Mouse (Mus musculus): Measurements from ENCODE around the gene Scnm1. TPM values are rescaled to one million over a fixed set of nuclear protein-coding genes. Genes with fewer than 3 reads are reported as not detected.

The Scnm1 gene
- polyA plus RNA-seq, 1 experiment, result 50.8 TPM

DNA sequence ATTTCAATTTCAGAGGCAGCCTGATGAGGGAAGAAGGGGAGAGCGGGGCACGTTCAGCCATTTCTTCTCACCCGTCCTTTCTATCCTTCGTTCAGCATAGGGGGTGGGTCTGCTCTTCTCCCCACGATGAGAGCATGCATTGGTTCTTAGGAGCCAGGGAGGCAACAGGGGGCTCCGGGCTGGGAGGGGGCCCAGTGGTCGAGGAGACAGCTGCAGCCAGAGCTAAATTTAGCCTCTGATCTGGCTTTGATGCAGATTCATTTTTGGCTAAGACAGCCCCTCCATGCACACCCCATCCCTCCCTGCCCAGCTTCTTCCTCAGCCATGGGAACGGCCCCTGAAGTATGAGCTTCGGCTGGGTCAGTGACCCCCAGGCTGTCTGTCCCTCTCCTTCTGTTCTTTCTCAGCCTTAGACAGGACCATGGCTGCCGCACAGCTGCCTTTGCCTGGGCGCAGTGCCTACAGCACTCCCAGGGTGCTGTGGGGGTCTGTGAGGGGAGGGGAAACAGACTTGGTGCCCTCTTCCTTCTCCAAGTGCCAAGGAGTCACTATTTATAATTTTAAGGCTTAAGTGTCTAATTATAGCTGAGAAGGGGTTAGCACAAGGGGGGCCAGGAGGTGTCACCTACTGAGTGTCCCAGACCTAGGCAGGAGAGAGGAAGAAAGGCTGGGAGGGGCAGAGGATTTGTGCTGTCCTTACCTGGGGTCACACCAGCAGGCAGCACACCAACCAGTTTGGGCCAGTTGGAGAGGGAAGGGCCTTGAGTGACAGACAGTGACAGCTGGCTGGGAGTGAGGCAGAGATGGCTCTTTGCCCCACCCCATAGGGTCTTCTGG is 29.8 kb upstream of the Scnm1 start:
- Histone ChIP-seq H3K27ac (ENCODE audit: insufficient read depth, low read depth, low read length) (no peak overlapping the region), H3K4me1 (ENCODE audit: control insufficient read depth, insufficient read depth, low read length) (peaks cover 9% of the 10 kb centered on the region; the same call in 1 of the 2 replicates), H3K36me3 (ENCODE audit: control insufficient read depth, insufficient read depth, low read length) (no peaks in the 10 kb centered on the region), H3K27me3 (replicated peaks; ENCODE audit: control insufficient read depth, insufficient read depth, low read length) (no peaks in the 10 kb centered on the region), H3K4me3 (ENCODE audit: insufficient read depth, low read depth, low read length) (no peak overlapping the region)
- no peak for DNase-seq
- TF ChIP-seq POLR2A (IDR thresholded peaks at IDR 0.05; ENCODE audit: low read depth, low read length), result no peak
- TF ChIP-seq CTCF (conservative IDR thresholded peaks at IDR 0.05; ENCODE audit: insufficient read depth, insufficient read length, low read depth, low read length), result no peak
- WGBS, result 74% methylated on average over 11 of the region's 11 CpGs

DNA sequence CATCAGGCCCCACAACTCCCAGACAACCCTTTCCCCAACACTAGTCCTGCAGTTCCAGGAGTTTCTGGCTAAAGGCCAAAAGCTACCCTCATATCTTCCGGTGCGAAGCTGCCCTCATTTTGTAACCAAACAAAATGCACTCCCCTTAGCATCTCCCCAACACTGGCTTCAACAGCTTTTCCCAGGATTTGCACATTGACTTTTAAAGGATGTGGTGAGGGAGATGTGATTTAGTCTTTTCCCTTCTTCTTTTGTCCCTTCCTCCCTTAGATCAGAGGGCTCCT is 28.5 kb upstream of the Scnm1 start:
- TF ChIP-seq CTCF (conservative IDR thresholded peaks at IDR 0.05; ENCODE audit: insufficient read depth, insufficient read length, low read depth, low read length) (no peak), POLR2A (IDR thresholded peaks at IDR 0.05; ENCODE audit: low read depth, low read length) (no peak)
- H3K4me1 ChIP-seq (ENCODE audit: control insufficient read depth, insufficient read depth, low read length), result peaks cover 9% of the 10 kb centered on the region; the same call in 1 of the 2 replicates
- no peak for DNase-seq
- no peak overlapping the region for H3K27ac ChIP-seq (ENCODE audit: insufficient read depth, low read depth, low read length)
- WGBS, result 75% methylated on average over 2 of the region's 2 CpGs
- H3K36me3 ChIP-seq (ENCODE audit: control insufficient read depth, insufficient read depth, low read length), result no peaks in the 10 kb centered on the region
- no peak overlapping the region for H3K4me3 ChIP-seq (ENCODE audit: insufficient read depth, low read depth, low read length)
- no peaks in the 10 kb centered on the region for H3K27me3 ChIP-seq (replicated peaks; ENCODE audit: control insufficient read depth, insufficient read depth, low read length)

DNA sequence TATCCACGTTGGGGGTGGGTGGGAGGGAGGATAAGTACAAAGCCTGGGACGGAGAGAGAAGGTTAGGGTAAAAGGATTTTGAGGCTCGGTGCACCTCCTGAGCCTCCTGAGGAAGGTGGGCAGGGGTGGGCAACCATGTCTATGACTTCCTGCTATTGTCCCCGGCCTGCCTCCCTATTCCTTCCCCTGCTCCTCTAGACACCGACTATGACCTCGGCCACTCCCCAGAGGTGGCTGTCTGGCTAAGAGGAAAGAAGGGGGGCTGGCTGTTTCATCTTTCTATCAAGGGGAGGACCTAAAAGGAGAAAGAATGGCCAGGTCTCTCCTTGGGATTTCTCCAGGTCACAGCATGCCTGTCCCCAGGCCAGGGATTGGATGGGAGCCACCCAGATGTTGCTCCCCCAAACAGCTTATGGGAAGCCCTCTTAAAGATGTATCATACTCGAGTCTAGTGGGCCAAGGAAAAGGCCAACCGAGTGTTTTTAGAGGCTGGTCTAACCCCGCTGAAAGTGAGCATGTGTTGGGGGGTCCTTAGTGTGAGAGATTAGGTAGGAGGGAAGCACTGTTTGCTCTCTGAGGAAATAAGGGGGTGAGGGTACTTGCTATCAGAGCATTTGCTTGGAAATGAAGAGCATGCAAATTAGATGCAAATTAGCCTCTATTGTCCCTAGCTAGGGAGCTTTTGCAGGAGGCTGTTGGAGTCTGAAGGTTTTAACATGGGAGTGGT is 28.0 kb upstream of the Scnm1 start:
- DNase-seq, result no peak
- H3K4me1 ChIP-seq (ENCODE audit: control insufficient read depth, insufficient read depth, low read length), result peaks cover 9% of the 10 kb centered on the region; the same call in 1 of the 2 replicates
- H3K27ac ChIP-seq (ENCODE audit: insufficient read depth, low read depth, low read length), result no peak overlapping the region
- 49% methylated on average over 9 of the region's 9 CpGs for WGBS
- H3K27me3 ChIP-seq (replicated peaks; ENCODE audit: control insufficient read depth, insufficient read depth, low read length), result no peaks in the 10 kb centered on the region
- peak overlapping the region; percentile 93; the same call in 1 of the 2 replicates for H3K4me3 ChIP-seq (ENCODE audit: insufficient read depth, low read depth, low read length)
- no peaks in the 10 kb centered on the region for H3K36me3 ChIP-seq (ENCODE audit: control insufficient read depth, insufficient read depth, low read length)
- TF ChIP-seq POLR2A (IDR thresholded peaks at IDR 0.05; ENCODE audit: low read depth, low read length), result no peak
- no peak for TF ChIP-seq CTCF (conservative IDR thresholded peaks at IDR 0.05; ENCODE audit: insufficient read depth, insufficient read length, low read depth, low read length)

DNA sequence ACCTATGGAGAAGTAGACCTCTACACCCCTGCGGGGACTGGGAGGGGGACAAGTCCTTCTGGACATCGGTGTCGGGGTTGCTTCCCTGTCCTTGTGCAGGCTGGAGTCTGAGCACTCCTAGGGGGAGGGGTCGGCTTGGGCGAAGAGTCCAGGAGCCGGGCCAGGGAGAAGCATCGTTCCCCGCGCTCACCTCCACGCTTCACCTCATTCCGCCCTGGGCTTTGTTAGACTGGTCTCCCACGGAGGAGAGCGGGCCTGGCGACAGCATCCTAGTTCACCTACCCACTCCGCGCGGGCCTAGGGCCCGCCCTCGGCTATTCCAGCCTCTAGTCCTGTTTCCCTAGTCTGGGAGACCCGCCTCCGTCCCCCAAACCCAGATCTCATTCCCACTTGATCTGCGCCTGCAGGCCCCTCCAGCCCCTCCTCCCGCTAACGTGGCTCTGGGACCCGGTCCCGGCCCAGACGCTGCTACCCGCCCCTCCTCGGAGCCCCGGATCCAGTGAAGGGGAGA is 27.3 kb upstream of the Scnm1 start:
- peaks cover 9% of the 10 kb centered on the region; the same call in 1 of the 2 replicates for H3K4me1 ChIP-seq (ENCODE audit: control insufficient read depth, insufficient read depth, low read length)
- no peaks in the 10 kb centered on the region for H3K27me3 ChIP-seq (replicated peaks; ENCODE audit: control insufficient read depth, insufficient read depth, low read length)
- DNase-seq, result no peak
- TF ChIP-seq CTCF (conservative IDR thresholded peaks at IDR 0.05; ENCODE audit: insufficient read depth, insufficient read length, low read depth, low read length) (no peak), POLR2A (IDR thresholded peaks at IDR 0.05; ENCODE audit: low read depth, low read length) (no peak)
- no peaks in the 10 kb centered on the region for H3K36me3 ChIP-seq (ENCODE audit: control insufficient read depth, insufficient read depth, low read length)
- H3K4me3 ChIP-seq (ENCODE audit: insufficient read depth, low read depth, low read length), result peak overlapping the region; percentile 93
- 13% methylated on average over 30 of the region's 30 CpGs for WGBS
- H3K27ac ChIP-seq (ENCODE audit: insufficient read depth, low read depth, low read length), result no peak overlapping the region

- peak within 1 kb of the TSS; percentile 93 for H3K4me3 ChIP-seq (ENCODE audit: insufficient read depth, low read depth, low read length)
- H3K27ac ChIP-seq (ENCODE audit: insufficient read depth, low read depth, low read length), result no peak within 1 kb of the TSS
- no peaks in the 10 kb centered on the region for H3K36me3 ChIP-seq (ENCODE audit: control insufficient read depth, insufficient read depth, low read length)
- WGBS, result under 1% methylated on average over 66 of the region's 66 CpGs
- H3K27me3 ChIP-seq (replicated peaks; ENCODE audit: control insufficient read depth, insufficient read depth, low read length), result no peaks in the 10 kb centered on the region
- DNase-seq, result peak; percentile 95
- peaks cover 9% of the 10 kb centered on the region; the same call in 1 of the 2 replicates for H3K4me1 ChIP-seq (ENCODE audit: control insufficient read depth, insufficient read depth, low read length)
- TF ChIP-seq POLR2A (IDR thresholded peaks at IDR 0.05; ENCODE audit: low read depth, low read length) (no peak), CTCF (conservative IDR thresholded peaks at IDR 0.05; ENCODE audit: insufficient read depth, insufficient read length, low read depth, low read length) (no peak)
Observed at GRCm38 (mm10) chr3:95159987-95160963, 26.5 kb upstream of the Scnm1 start, which contains the start of gene Sema6c. TSS of gene Sema6c (plus strand) at chr3:95160457.

DNA sequence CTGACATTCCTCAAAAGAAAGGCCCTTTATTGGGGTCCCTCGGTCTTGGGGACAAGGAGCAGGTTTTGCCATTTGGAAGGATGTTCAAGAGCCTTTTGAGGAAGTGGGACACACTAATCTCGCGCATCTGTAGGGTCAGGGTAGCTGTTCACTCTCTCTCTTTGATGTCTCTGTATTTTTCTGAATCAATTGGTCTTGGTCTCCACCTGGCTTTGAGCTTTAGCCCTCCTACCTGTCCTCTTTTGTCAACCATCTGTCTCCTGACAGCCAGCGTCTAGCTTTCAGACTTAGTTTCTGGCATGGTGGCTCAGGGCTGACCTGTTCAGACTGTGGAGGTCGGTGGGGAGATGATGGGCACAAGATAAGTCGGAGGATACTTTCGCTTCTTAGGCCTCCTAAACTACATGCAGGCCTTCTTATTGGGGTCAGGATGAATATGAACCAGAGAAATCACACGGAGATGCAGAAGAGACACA is 25.7 kb upstream of the Scnm1 start:
- WGBS, result 49% methylated on average over 8 of the region's 8 CpGs
- no peak overlapping the region for H3K27ac ChIP-seq (ENCODE audit: insufficient read depth, low read depth, low read length)
- H3K27me3 ChIP-seq (replicated peaks; ENCODE audit: control insufficient read depth, insufficient read depth, low read length), result no peaks in the 10 kb centered on the region
- H3K36me3 ChIP-seq (ENCODE audit: control insufficient read depth, insufficient read depth, low read length), result no peaks in the 10 kb centered on the region
- peaks cover 9% of the 10 kb centered on the region; the same call in 1 of the 2 replicates for H3K4me1 ChIP-seq (ENCODE audit: control insufficient read depth, insufficient read depth, low read length)
- DNase-seq, result no peak
- TF ChIP-seq POLR2A (IDR thresholded peaks at IDR 0.05; ENCODE audit: low read depth, low read length) (no peak), CTCF (conservative IDR thresholded peaks at IDR 0.05; ENCODE audit: insufficient read depth, insufficient read length, low read depth, low read length) (no peak)
- peak overlapping the region; percentile 63 for H3K4me3 ChIP-seq (ENCODE audit: insufficient read depth, low read depth, low read length)

Measured in kidney, adult 2 months (tissue).